Mouse (Mus musculus) olfactory bulb, adult 2 months (tissue): ENCODE results near the gene Tspan12. TPM values are rescaled to one million over a fixed set of nuclear protein-coding genes. Genes with fewer than 3 reads are reported as not detected.

Source experiments
- H3K27ac ChIP-seq: fragments of 200-500 bp; 2 replicates; pipeline ENCODE4 v1.5.1; 2012; ENCODE audit warnings: low read depth, low read length; ENCODE audit not compliant: insufficient read depth
- H3K4me1 ChIP-seq: fragments of 200-500 bp; 2 replicates; pipeline ENCODE4 v1.6.1; 2012; ENCODE audit warnings: low read length; ENCODE audit not compliant: control insufficient read depth, insufficient read depth
- H3K4me3 ChIP-seq: fragments of 200-500 bp; 2 replicates; pipeline ENCODE4 v1.5.1; 2012; ENCODE audit warnings: mild to moderate bottlenecking, low read depth, low read length, moderate library complexity; ENCODE audit not compliant: insufficient read depth
- CTCF ChIP-seq: fragments of 200-500 bp; IDR thresholded peaks from 2 replicates; pipeline ENCODE4 v1.5.1; 2012; ENCODE audit warnings: low read depth, mild to moderate bottlenecking, low read length, moderate library complexity; ENCODE audit not compliant: insufficient read depth
- POLR2A ChIP-seq: fragments of 200-500 bp; IDR thresholded peaks from 2 replicates; pipeline ENCODE4 v1.6.1; 2012; ENCODE audit warnings: mild to moderate bottlenecking, low read depth, low read length, moderate library complexity; ENCODE audit not compliant: insufficient read depth
- WGBS: fragments of 180-500 bp; shearing (Covaris S2); methylation state at CpG from one replicate; pipeline ENCODE4 v1.1.7; 2018; 5-methylcytosine and 5-hydroxymethylcytosine counted together
- polyA plus RNA-seq: library from polyadenylated mRNA; stranded (reverse); fragments of >200 nt; gene quantifications from 2 replicates; pipeline ENCODE4 v1.2.4, GENCODE M21; 2012; ENCODE audit warnings: low replicate concordance; ENCODE audit not compliant: missing spikeins, insufficient read depth, insufficient read length

Tspan12 gene
- polyA plus RNA-seq, 1 experiment, result not detected

GRCm38 (mm10) chr6:21831871-21832270 is 20.4 kb downstream of the Tspan12 start:
- H3K4me1 ChIP-seq, result no peaks in the 10 kb centered on the region
- no peak overlapping the region for H3K4me3 ChIP-seq
- no peak overlapping the region for H3K27ac ChIP-seq
- WGBS, result 82% methylated on average over 3 of the region's 3 CpGs
- TF ChIP-seq POLR2A, result no peak
- TF ChIP-seq CTCF, result no peak

GRCm38 (mm10) chr6:21830931-21831330 is 21.4 kb downstream of the Tspan12 start:
- Histone ChIP-seq H3K4me1 (no peaks in the 10 kb centered on the region), H3K4me3 (no peak overlapping the region), H3K27ac (no peak overlapping the region)
- WGBS, result 68% methylated on average over 6 of the region's 6 CpGs
- TF ChIP-seq POLR2A (no peak), CTCF (no peak)

- H3K4me3 ChIP-seq, result no peak overlapping the region
- H3K27ac ChIP-seq, result no peak overlapping the region
- TF ChIP-seq CTCF (no peak), POLR2A (no peak)
- H3K4me1 ChIP-seq, result no peaks in the 10 kb centered on the region
- WGBS, result 88% methylated on average over 7 of the region's 7 CpGs
These were observed 22.4 kb downstream of the Tspan12 start for GRCm38 (mm10) chr6:21829930-21830329.

- WGBS, result 48% methylated on average over 4 of the region's 4 CpGs
- no peak overlapping the region for H3K4me3 ChIP-seq
- no peak overlapping the region for H3K27ac ChIP-seq
- TF ChIP-seq CTCF (no peak), POLR2A (no peak)
- no peaks in the 10 kb centered on the region for H3K4me1 ChIP-seq
These were observed 23.9 kb downstream of the Tspan12 start for GRCm38 (mm10) chr6:21828437-21828836.

- Histone ChIP-seq H3K27ac (no peak overlapping the region), H3K4me3 (no peak overlapping the region), H3K4me1 (no peaks in the 10 kb centered on the region)
- 94% methylated on average over 7 of the region's 7 CpGs for WGBS
- TF ChIP-seq CTCF, result no peak
- TF ChIP-seq POLR2A, result no peak
These were observed 24.3 kb downstream of the Tspan12 start for GRCm38 (mm10) chr6:21828001-21828400.

GRCm38 (mm10) chr6:21823694-21824093 is 28.6 kb downstream of the Tspan12 start:
- no peaks in the 10 kb centered on the region for H3K4me1 ChIP-seq
- 91% methylated on average over 7 of the region's 7 CpGs for WGBS
- no peak overlapping the region for H3K27ac ChIP-seq
- TF ChIP-seq CTCF, result no peak
- no peak for TF ChIP-seq POLR2A
- H3K4me3 ChIP-seq, result no peak overlapping the region

GRCm38 (mm10) chr6:21823281-21823680 is 29.0 kb downstream of the Tspan12 start:
- H3K27ac ChIP-seq, result no peak overlapping the region
- WGBS, result 82% methylated on average over 8 of the region's 8 CpGs
- no peak overlapping the region for H3K4me3 ChIP-seq
- TF ChIP-seq CTCF, result no peak
- no peak for TF ChIP-seq POLR2A
- H3K4me1 ChIP-seq, result no peaks in the 10 kb centered on the region

- Histone ChIP-seq H3K4me1 (no peaks in the 10 kb centered on the region), H3K4me3 (no peak overlapping the region), H3K27ac (no peak overlapping the region)
- TF ChIP-seq CTCF, result no peak
- WGBS, result 80% methylated on average over 7 of the region's 7 CpGs
These were observed 29.6 kb downstream of the Tspan12 start for GRCm38 (mm10) chr6:21822721-21823134.

GRCm38 (mm10) chr6:21818107-21818807 is 34.1 kb downstream of the Tspan12 start:
- TF ChIP-seq POLR2A (no peak), CTCF (no peak)
- WGBS, result 44% methylated on average over 5 of the region's 5 CpGs
- H3K27ac ChIP-seq, result no peak overlapping the region
- no peaks in the 10 kb centered on the region for H3K4me1 ChIP-seq
- no peak overlapping the region for H3K4me3 ChIP-seq

- Histone ChIP-seq H3K27ac (no peak overlapping the region), H3K4me1 (no peaks in the 10 kb centered on the region), H3K4me3 (no peak overlapping the region)
- WGBS, result 98% methylated on average over 7 of the region's 7 CpGs
- TF ChIP-seq CTCF (no peak), POLR2A (no peak)
These were observed 46.3 kb downstream of the Tspan12 start for GRCm38 (mm10) chr6:21806005-21806404.
